Mouse (Mus musculus): ENCODE measurements around the gene Asb17. TPM values are rescaled to one million over a fixed set of nuclear protein-coding genes. Genes with fewer than 3 reads are reported as not detected.

Asb17 gene
- polyA plus RNA-seq, 1 experiment from 2014 or later, result 2.0 TPM

Other genes with a start within 250 kb of the Asb17 start
- gene St6galnac3, start 119.0 kb upstream of the Asb17 start, polyA plus RNA-seq (2016; fragmentation: Nextera tagmentation; extraction: Ambion mirVana), result 26.7 and 38.4 TPM in 2 replicates
- 0.09 and 0.11 TPM in 2 replicates for gene Msh4, start 61.9 kb downstream of the Asb17 start, polyA plus RNA-seq (2016; fragmentation: Nextera tagmentation; extraction: Ambion mirVana)
- gene Rabggtb, start 68.8 kb downstream of the Asb17 start, polyA plus RNA-seq (2016; fragmentation: Nextera tagmentation; extraction: Ambion mirVana), result 56.8 and 57.2 TPM in 2 replicates
- gene Acadm, start 100.4 kb downstream of the Asb17 start, polyA plus RNA-seq (2016; fragmentation: Nextera tagmentation; extraction: Ambion mirVana), result 91.2 and 141 TPM in 2 replicates
- gene Slc44a5, start 129.2 kb downstream of the Asb17 start, polyA plus RNA-seq (2016; fragmentation: Nextera tagmentation; extraction: Ambion mirVana), result 1.0 and 1.1 TPM in 2 replicates